Mouse (Mus musculus) cerebellum, adult 2 months (tissue): ENCODE measurements at regions not wholly inside any gene's neighbourhood (a gene's known extent, or its start where the extent isn't known, plus 50 kb on each side); places are given as distances from the start of the nearest gene placed in this dataset.

Experiments used
- DNase-seq, 2 experiments: peaks; one replicate each; pipeline ENCODE4 v3.0.0; 2021
- H3K27ac ChIP-seq: fragments of 200-500 bp; 2 replicates; pipeline ENCODE4 v1.5.1; 2012; ENCODE audit warnings: low read length, control low read depth, inconsistent platforms; ENCODE audit not compliant: insufficient read depth
- H3K27me3 ChIP-seq: fragments of 200-500 bp; 2 replicates; pipeline ENCODE4 v1.6.1; 2012; ENCODE audit warnings: inconsistent platforms, mild to moderate bottlenecking, low read length, moderate library complexity; ENCODE audit not compliant: control insufficient read depth, insufficient read depth
- H3K4me1 ChIP-seq: fragments of 200-500 bp; 2 replicates; pipeline ENCODE4 v1.6.1; 2011; ENCODE audit warnings: low read length; ENCODE audit not compliant: control insufficient read depth, insufficient read depth
- H3K4me3 ChIP-seq: fragments of 200-500 bp; replicated peaks from 2 replicates; pipeline ENCODE3; 2011; ENCODE audit warnings: mild to moderate bottlenecking, low read depth, low read length, control low read depth; ENCODE audit not compliant: insufficient read depth
- CTCF ChIP-seq: fragments of 200-500 bp; IDR thresholded peaks from 2 replicates; pipeline ENCODE4 v1.5.1; 2011; ENCODE audit warnings: low read depth, mild to moderate bottlenecking, control low read depth, low read length, moderate library complexity, borderline replicate concordance; ENCODE audit not compliant: insufficient read depth
- POLR2A ChIP-seq: fragments of 200-500 bp; IDR thresholded peaks from 2 replicates; pipeline ENCODE4 v1.6.1; 2011; ENCODE audit warnings: low read length, control low read depth, borderline replicate concordance; ENCODE audit not compliant: insufficient read depth
- WGBS: fragments of 180-500 bp; shearing (Covaris S2); methylation state at CpG from one replicate; pipeline ENCODE4 v1.1.7; 2018; 5-methylcytosine and 5-hydroxymethylcytosine counted together

DNA sequence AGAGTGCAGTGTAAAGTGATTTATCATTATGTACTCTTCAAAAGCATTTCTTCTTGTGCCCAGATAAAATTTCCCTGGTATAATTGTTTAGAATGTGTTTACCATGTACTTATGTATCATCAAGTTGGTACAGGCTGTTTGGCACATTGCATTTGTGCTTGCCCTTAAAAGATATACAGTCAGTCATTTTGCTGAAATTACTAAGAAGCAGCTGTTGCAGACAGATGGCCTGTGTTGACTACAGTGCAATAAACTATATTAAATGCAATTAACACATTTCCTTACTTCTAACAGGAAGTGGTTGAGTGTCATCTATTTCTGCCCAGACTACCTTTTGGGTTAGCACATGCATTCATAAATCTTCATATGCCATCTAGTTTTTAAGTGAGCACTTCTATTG lies 954.9 kb upstream of the 4931408C20Rik start:
- Histone ChIP-seq H3K4me3 (no peak overlapping the region), H3K4me1 (no peaks in the 10 kb centered on the region), H3K27ac (no peak overlapping the region), H3K27me3 (no peaks in the 10 kb centered on the region)
- no peak for TF ChIP-seq POLR2A
- TF ChIP-seq CTCF = no peak
- DNase-seq = no peak

DNA sequence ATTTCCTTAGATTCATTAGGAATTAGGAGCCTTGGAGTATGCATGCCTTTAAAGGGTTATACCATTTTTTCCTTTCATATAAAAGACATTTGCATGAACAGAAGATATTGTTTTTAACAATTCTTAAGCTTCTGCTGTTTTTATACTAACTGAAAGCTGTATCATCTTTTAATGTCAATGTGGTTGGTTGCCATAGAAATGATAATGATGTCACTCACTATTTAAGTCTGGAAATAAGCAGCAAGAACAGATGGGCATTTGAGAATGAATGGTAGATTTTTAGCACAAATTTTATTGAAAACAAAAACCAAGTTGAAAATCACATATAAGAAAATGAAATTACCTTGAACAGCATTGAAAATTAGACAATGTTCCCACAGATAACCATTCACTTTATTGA lies 941.8 kb upstream of the 4931408C20Rik start:
- H3K4me1 ChIP-seq = no peaks in the 10 kb centered on the region
- no peak for DNase-seq
- H3K27ac ChIP-seq = no peak overlapping the region
- TF ChIP-seq POLR2A = no peak
- no peak for TF ChIP-seq CTCF
- no peaks in the 10 kb centered on the region for H3K27me3 ChIP-seq
- H3K4me3 ChIP-seq = no peak overlapping the region

DNA sequence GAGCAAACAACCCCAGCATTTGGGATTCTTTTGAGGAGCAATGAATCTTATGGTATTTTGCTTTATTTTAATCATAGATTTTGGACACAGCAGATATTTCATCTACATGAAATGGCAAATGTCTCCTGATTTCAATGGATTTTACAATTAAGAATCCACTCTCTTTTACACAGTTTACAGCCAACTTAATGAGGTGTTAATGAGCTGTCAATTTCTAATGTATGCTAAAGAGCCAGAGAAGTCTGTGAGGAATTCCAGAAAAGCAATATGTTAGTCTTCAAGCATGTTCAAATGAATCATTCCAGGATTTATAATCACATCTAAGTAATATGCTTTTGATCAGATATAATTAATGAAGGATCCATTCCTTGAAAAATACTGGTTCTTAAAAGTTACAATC lies 929.0 kb upstream of the 4931408C20Rik start:
- no peak for DNase-seq
- Histone ChIP-seq H3K27ac (no peak overlapping the region), H3K4me3 (no peak overlapping the region), H3K4me1 (no peaks in the 10 kb centered on the region), H3K27me3 (no peaks in the 10 kb centered on the region)
- TF ChIP-seq CTCF (no peak), POLR2A (no peak)

DNA sequence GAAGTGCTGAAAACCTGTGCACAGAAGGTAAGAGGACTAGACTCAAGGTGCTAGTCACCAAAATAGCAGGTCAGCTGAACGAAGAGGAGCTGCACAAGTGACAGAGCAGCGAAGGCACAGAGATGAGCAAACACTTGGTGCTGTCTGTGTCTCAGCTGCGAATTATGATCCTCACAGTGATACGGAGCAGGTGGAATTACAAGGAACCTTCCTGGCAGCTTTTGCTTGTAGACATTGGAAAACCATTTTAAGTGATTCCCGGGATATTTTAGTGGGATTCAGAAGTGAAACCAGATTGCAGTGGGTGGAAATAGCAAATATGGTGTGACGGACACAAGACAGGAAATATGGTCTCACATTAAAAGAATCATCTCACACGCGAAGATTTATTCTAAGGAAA lies 921.3 kb upstream of the 4931408C20Rik start:
- Histone ChIP-seq H3K4me3 (no peak overlapping the region), H3K4me1 (no peaks in the 10 kb centered on the region), H3K27me3 (no peaks in the 10 kb centered on the region), H3K27ac (no peak overlapping the region)
- DNase-seq = no peak
- 85% methylated on average over 8 of the region's 8 CpGs for WGBS
- TF ChIP-seq CTCF = no peak
- TF ChIP-seq POLR2A = no peak

DNA sequence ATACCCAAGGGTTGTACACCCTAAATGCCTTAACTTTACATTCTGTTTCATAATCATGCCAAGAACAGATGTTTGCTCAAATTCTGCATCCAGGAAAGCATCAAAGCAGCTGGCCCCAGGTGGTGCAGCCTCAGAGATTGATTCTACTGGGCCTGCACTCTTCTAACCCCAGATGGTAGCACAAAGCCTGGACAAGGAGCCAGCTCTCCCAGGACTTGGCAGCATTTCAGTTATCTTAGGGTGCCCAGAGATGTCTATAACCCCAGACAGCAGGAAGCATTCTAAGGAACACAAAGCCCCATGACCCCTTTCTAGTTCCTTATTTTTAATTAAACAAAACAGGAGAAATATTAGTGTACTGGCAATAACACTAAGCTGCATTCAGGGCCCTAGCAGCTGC lies 891.5 kb upstream of the 4931408C20Rik start:
- TF ChIP-seq POLR2A = no peak
- no peak for TF ChIP-seq CTCF

DNA sequence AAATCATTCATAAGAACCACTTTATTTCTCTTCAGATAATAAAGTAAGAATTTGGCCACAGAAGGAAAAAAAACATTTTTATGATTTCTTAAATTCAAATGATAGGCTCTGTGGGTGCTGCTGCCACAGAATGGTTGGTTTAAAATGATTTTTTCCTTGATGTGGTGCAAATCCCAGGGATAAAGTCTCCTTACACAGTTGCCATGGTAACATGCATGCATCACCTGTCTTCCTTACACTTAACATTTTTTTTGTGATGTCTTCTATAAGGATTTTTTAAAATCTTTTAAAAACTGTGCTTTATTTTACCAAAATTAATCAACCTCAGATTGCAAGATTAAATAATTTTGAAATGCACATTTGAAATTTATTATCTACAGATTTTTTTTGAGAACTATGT lies 872.2 kb upstream of the 4931408C20Rik start:
- H3K27me3 ChIP-seq = no peaks in the 10 kb centered on the region
- TF ChIP-seq CTCF (no peak), POLR2A (no peak)
- H3K4me3 ChIP-seq = no peak overlapping the region
- H3K27ac ChIP-seq = no peak overlapping the region
- DNase-seq = no peak
- H3K4me1 ChIP-seq = no peaks in the 10 kb centered on the region

More for the DNA sequence above, 891.5 kb upstream of the 4931408C20Rik start:
- H3K27ac ChIP-seq = no peak overlapping the region
- peak; percentile 13 to 27 for DNase-seq
- H3K27me3 ChIP-seq = no peaks in the 10 kb centered on the region
- H3K4me1 ChIP-seq = no peaks in the 10 kb centered on the region
- no peak overlapping the region for H3K4me3 ChIP-seq

DNA sequence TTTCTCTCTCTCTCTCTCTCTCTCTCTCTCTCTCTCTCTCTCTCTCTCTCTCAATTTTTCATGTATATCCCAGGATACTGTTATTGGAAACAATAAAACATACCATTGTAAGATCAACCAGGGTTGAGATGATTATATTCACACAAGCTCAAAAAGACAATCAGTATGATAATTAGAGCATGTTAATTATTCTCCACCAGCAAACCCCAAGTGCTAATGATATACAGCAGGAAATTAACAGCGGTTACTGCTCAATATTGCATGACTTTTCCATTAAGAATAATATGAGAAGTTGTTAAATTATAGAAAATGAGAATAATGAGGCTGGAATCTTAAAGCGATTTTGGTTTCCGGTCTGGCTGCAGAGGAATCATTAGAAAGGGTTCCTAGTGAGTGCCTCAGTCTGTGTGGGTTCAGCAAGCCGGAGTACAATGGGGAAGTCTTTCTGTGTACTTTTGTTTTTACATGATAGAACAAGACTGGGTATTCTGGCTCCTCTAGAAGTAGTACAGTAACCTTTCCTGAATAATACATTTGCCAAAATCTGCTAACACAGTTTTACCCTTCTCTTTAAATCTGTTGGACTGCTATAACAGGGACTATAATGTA lies 823.6 kb upstream of the 4931408C20Rik start:
- no peak for DNase-seq
- 83% methylated on average over 4 of the region's 4 CpGs for WGBS
- no peak overlapping the region for H3K27ac ChIP-seq

DNA sequence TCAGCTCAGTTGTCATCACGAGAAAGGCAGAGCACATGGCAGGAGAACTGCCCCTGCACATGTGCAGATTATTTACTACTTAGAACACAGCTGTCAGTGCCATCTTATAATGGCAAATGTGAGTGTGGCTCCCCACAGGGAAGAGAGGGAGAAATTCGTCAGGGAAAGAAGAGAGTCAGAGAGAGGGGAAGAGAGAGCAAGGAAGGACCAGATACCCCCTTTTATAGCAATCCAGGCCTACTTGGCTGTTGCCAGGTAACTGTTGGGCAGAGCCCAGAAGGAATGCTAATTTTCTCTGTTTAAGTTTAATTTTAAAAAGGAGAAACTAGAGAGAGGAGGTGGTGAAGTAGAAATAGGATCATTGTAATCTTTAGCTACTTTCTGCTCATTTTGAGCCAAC lies 816.5 kb upstream of the 4931408C20Rik start:
- H3K27me3 ChIP-seq = no peaks in the 10 kb centered on the region
- no peaks in the 10 kb centered on the region for H3K4me1 ChIP-seq
- no peak overlapping the region for H3K4me3 ChIP-seq
- DNase-seq = no peak
- WGBS = 17% methylated on average over 2 of the region's 2 CpGs
- TF ChIP-seq POLR2A (no peak), CTCF (no peak)
- H3K27ac ChIP-seq = no peak overlapping the region

More for the DNA sequence above, 823.6 kb upstream of the 4931408C20Rik start:
- Histone ChIP-seq H3K4me3 (no peak overlapping the region), H3K4me1 (no peaks in the 10 kb centered on the region), H3K27me3 (no peaks in the 10 kb centered on the region)
- no peak for TF ChIP-seq CTCF
- no peak for TF ChIP-seq POLR2A

DNA sequence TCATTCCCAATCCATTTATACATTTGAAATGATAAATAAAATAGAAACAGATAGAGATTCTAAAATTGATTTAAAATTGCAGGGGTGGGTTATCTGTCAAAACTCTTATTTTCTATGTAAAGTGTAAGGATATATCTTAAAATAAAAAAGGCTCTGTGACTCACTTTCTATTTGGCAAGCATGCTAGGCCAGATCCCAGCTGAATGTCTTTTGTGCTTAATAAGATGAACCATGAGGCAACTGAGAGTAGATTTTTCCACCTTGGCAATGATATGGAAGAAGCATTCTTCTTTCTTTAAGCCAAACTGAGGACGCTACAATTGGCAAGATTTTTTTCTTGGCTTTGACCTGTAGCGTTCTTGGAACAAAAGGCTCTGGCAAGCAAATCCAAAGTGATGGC lies 791.7 kb upstream of the 4931408C20Rik start:
- Histone ChIP-seq H3K4me1 (no peaks in the 10 kb centered on the region), H3K4me3 (no peak overlapping the region), H3K27me3 (no peaks in the 10 kb centered on the region), H3K27ac (no peak overlapping the region)
- DNase-seq = no peak
- 10% methylated on average over 2 of the region's 2 CpGs for WGBS
- no peak for TF ChIP-seq POLR2A
- no peak for TF ChIP-seq CTCF
